Mouse (Mus musculus): ENCODE results near the gene Thyn1. TPM values are rescaled to one million over a fixed set of nuclear protein-coding genes. Genes with fewer than 3 reads are reported as not detected.
A peak's percentile ranks its signal among the peaks of the same experiment; 100 is the strongest.

Gene Thyn1
- 124 and 127 TPM in 2 replicates for polyA plus RNA-seq (2015; fragmentation: Nextera tagmentation; extraction: Ambion mirVana)

DNA sequence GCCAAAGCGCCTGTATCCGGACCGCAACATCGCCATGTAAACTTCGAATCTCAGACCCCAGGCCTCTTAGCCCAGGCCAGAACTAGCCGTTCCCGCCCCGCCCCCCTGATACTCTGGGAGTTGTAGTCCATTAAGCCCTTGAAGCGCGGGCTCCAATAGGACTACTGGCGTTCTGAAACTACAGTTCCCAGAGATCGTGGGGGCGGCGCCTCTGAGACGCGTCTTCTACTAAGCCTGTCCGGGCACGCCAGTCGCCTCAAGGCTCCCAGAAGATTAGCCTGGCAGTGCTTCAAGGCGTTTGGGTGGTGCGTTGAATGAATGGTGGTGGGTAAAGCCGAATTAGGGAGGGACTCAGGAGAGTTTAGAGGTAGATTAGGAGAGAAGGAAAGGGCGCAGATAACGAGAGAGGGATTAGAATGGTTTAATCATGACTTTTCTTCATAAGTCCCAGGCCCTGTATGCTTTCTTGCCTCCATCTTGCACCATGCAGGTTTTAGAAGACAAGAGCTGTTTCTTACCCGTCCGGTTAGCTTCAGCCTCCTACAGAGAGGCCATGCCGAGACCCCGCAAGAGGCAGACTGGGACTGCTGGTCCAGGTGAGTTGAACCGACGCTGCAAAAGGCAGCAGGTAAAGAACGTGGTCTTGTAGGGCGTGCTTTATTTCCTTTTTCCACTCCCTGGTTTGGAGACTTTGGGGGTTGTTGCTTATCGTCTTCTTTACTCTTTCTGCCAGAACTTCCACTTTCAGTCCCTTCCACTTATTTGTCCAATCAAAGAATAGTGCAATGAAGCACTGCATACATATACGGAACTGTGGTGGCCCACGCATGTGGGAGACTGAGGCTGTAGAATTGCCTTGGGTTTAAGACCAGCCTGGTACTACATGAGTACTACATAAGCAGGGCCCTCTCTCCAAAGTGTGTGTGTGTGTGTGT lies at the start of gene Thyn1, which contains the start of gene Acad8:
TSS of gene Thyn1 (plus strand) at position 250 of the 935 bp plus-strand sequence.
TSS of gene Acad8 (minus strand) at position 106 of the 935 bp plus-strand sequence.
- Histone ChIP-seq H3K4me3 (replicated peaks; ENCODE audit: low read length) (peak within 1 kb of the TSS; percentile 75), H3K36me3 (ENCODE audit: control insufficient read depth, insufficient read depth, low read length) (no peaks in the 10 kb centered on the region), H3K9ac (ENCODE audit: low read length) (peak within 1 kb of the TSS; percentile 92), H3K4me1 (ENCODE audit: control insufficient read depth, insufficient read depth, low read length) (peaks cover 14% of the 10 kb centered on the region), H3K27ac (ENCODE audit: low read length) (peak within 1 kb of the TSS; percentile 74), H3K9me3 (replicated peaks; ENCODE audit: control insufficient read depth, low read length) (no peaks in the 10 kb centered on the region), H3K27me3 (ENCODE audit: control insufficient read depth, insufficient read depth, low read length) (no peaks in the 10 kb centered on the region), H3K4me2 (ENCODE audit: low read depth, low read length) (peak within 1 kb of the TSS; percentile 80)
- ATAC-seq (ENCODE audit: insufficient read depth, low FRiP score): peak; percentile 99
- 1% methylated on average over 35 of the region's 35 CpGs for WGBS

DNA sequence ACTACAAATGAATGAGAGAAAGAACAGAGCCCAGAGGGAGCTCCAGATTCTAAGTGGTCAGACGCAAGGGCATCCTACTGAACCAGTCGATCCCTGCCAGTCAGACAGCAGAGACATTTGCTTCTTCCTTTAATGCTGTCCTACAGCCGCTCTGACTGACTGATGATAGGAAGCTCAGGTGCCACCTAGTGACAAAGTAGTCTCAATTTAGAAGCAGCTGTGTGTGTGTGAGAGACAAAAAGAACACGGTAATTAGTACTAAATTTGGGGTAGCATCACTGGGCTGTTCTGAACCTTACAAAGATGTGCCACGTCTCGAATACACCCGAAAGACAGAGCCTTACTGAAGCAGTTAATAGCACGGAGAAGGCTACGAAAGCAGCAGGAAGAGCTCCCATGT lies 21.8 kb upstream of the Thyn1 start:
- Histone ChIP-seq H3K4me2 (ENCODE audit: low read depth, low read length) (no peak overlapping the region), H3K4me3 (replicated peaks; ENCODE audit: low read length) (no peak overlapping the region), H3K9ac (ENCODE audit: low read length) (no peak overlapping the region), H3K27ac (ENCODE audit: low read length) (no peak overlapping the region), H3K36me3 (ENCODE audit: control insufficient read depth, insufficient read depth, low read length) (peaks cover 23% of the 10 kb centered on the region; the same call in 1 of the 2 replicates), H3K9me3 (replicated peaks; ENCODE audit: control insufficient read depth, low read length) (no peaks in the 10 kb centered on the region), H3K27me3 (ENCODE audit: control insufficient read depth, insufficient read depth, low read length) (no peaks in the 10 kb centered on the region), H3K4me1 (ENCODE audit: control insufficient read depth, insufficient read depth, low read length) (no peaks in the 10 kb centered on the region)
- ATAC-seq (ENCODE audit: insufficient read depth, low FRiP score): no peak
- WGBS: 90% methylated on average over 9 of the region's 9 CpGs

DNA sequence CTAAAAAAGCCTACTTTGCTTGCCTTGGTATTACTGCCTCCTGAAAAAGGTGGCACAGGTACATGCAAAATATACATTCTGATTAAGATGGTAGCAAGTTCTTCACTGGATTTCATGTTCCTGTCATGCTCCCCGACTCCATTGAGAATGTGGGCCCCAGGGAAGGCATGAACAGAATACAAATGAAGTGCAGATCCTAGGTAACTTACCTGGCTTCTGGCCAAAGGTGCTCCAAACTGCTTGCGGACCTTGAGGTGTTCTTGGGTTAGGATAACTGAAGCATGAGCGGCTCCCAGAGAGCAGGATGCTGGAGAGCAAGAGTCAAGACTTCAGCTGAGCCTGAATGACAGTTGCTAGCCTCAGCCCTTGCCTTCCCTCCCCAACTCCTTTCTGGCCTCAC lies 20.7 kb upstream of the Thyn1 start:
- Histone ChIP-seq H3K4me1 (ENCODE audit: control insufficient read depth, insufficient read depth, low read length) (no peaks in the 10 kb centered on the region), H3K4me2 (ENCODE audit: low read depth, low read length) (no peak overlapping the region), H3K9me3 (replicated peaks; ENCODE audit: control insufficient read depth, low read length) (no peaks in the 10 kb centered on the region), H3K9ac (ENCODE audit: low read length) (no peak overlapping the region), H3K27me3 (ENCODE audit: control insufficient read depth, insufficient read depth, low read length) (no peaks in the 10 kb centered on the region), H3K4me3 (replicated peaks; ENCODE audit: low read length) (no peak overlapping the region), H3K36me3 (ENCODE audit: control insufficient read depth, insufficient read depth, low read length) (peaks cover 19% of the 10 kb centered on the region; the same call in 1 of the 2 replicates), H3K27ac (ENCODE audit: low read length) (no peak overlapping the region)
- 91% methylated on average over 3 of the region's 3 CpGs for WGBS
- ATAC-seq (ENCODE audit: insufficient read depth, low FRiP score): no peak

DNA sequence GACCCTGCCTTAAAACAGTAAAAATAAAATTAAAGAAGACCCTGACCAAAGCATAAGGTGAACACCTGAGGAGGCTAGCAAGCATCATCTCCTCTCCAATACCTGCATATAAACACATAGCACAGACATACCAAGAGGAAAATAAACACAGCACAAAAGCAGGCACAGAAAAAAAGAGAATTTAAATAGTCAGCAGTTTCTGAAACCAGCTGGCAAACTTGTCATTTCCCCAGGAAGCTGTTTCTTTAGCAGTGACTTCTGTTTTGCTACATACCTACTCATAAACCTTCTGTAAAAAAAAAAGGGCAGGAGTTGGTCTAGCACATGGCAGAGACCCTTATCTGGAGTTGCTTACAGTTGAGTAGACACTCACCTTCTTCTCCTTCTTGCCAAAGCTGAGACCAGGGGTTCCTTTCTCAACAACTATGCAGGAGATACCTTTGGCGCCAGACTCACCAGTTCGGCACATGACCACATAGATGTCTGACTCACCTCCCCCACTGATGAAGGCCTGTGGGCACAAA lies 14.4 kb upstream of the Thyn1 start:
- H3K27me3 ChIP-seq (ENCODE audit: control insufficient read depth, insufficient read depth, low read length): no peaks in the 10 kb centered on the region
- peak; percentile 29; the same call in 1 of the 2 replicates for ATAC-seq (ENCODE audit: insufficient read depth, low FRiP score)
- H3K36me3 ChIP-seq (ENCODE audit: control insufficient read depth, insufficient read depth, low read length): peaks cover 20% of the 10 kb centered on the region
- H3K9me3 ChIP-seq (replicated peaks; ENCODE audit: control insufficient read depth, low read length): no peaks in the 10 kb centered on the region
- 0 out of 2 replicates have a peak overlapping the region, but pooled peaks have one; percentile 3 for H3K27ac ChIP-seq (ENCODE audit: low read length)
- WGBS: 85% methylated on average over 2 of the region's 2 CpGs
- H3K9ac ChIP-seq (ENCODE audit: low read length): no peak overlapping the region
- H3K4me1 ChIP-seq (ENCODE audit: control insufficient read depth, insufficient read depth, low read length): no peaks in the 10 kb centered on the region
- no peak overlapping the region for H3K4me2 ChIP-seq (ENCODE audit: low read depth, low read length)
- no peak overlapping the region for H3K4me3 ChIP-seq (replicated peaks; ENCODE audit: low read length)

DNA sequence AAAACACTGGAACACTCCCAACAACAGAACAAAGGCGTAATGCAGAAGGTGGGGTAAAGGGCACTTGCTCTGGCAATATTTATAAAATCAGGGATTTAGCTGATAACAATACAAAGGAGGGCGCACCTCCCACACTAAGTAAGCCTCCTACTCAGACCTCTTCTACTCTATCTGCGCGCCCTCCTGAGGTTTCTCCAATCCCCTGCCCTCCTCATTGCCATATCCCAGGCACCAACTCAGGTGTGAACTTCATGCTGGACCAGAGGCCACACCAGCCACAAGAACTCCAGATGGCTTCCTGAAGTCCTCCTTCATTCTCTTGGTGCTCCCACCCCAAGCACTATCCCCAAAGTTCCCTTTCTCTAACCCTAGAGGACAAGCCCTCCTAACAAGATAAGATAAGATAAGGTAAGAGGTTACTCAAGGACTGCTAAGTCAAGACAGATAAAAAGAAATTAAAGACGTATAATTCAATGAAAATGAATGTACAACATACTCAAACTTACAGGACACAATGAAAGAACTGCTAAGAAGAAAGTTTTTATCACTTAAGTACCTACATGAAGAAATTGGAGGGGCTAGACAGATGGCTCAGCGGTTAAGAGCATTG lies 13.7 kb upstream of the Thyn1 start:
- no peak overlapping the region for H3K4me2 ChIP-seq (ENCODE audit: low read depth, low read length)
- no peaks in the 10 kb centered on the region for H3K4me1 ChIP-seq (ENCODE audit: control insufficient read depth, insufficient read depth, low read length)
- peaks cover 23% of the 10 kb centered on the region for H3K36me3 ChIP-seq (ENCODE audit: control insufficient read depth, insufficient read depth, low read length)
- 81% methylated on average over 6 of the region's 6 CpGs for WGBS
- no peak overlapping the region for H3K4me3 ChIP-seq (replicated peaks; ENCODE audit: low read length)
- peak; percentile 87 for ATAC-seq (ENCODE audit: insufficient read depth, low FRiP score)
- no peaks in the 10 kb centered on the region for H3K27me3 ChIP-seq (ENCODE audit: control insufficient read depth, insufficient read depth, low read length)
- no peak overlapping the region for H3K27ac ChIP-seq (ENCODE audit: low read length)
- H3K9ac ChIP-seq (ENCODE audit: low read length): no peak overlapping the region
- H3K9me3 ChIP-seq (replicated peaks; ENCODE audit: control insufficient read depth, low read length): no peaks in the 10 kb centered on the region

DNA sequence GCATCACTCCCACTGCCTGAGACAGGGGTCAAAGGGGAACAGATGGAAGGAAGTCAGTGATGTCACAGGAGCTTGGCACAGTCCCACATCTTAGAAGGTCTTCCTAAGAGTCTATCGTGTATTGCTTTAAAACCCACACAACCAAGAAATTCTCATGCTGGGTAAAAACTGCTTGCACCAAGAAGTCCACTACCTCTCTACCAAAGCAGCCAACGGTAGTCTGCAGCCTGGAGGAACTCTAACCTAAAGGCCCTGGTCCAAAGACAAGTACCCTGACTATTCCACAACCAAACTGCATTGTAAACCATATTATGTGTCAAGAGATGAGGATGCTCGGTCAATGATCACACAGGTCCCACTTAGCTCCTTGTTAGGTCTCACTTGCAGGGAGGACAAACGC lies 9.3 kb upstream of the Thyn1 start:
- H3K4me1 ChIP-seq (ENCODE audit: control insufficient read depth, insufficient read depth, low read length): no peaks in the 10 kb centered on the region
- H3K9ac ChIP-seq (ENCODE audit: low read length): no peak overlapping the region
- 86% methylated on average over 4 of the region's 4 CpGs for WGBS
- H3K4me2 ChIP-seq (ENCODE audit: low read depth, low read length): no peak overlapping the region
- peaks cover 14% of the 10 kb centered on the region for H3K36me3 ChIP-seq (ENCODE audit: control insufficient read depth, insufficient read depth, low read length)
- no peaks in the 10 kb centered on the region for H3K27me3 ChIP-seq (ENCODE audit: control insufficient read depth, insufficient read depth, low read length)
- H3K27ac ChIP-seq (ENCODE audit: low read length): no peak overlapping the region
- H3K4me3 ChIP-seq (replicated peaks; ENCODE audit: low read length): no peak overlapping the region
- no peak for ATAC-seq (ENCODE audit: insufficient read depth, low FRiP score)
- H3K9me3 ChIP-seq (replicated peaks; ENCODE audit: control insufficient read depth, low read length): no peaks in the 10 kb centered on the region

DNA sequence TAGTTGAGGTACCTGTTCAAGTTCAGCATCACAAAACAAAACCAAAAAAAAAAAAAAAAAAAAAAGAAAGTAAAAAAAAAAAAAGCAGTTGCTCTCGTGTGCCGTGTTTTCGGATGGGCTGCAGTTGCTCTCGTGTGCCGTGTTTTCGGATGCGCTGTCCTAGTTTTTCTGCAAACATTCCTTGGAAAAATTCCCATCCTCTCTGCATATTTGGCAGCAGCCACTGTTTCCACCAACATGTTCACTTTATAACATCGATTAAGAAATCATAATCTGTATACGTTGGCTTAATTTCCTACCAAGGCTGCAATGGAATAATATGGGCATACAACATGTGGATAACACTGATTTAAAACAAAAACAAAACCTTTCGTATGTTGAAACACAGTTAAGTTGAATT lies 6.4 kb upstream of the Thyn1 start:
- H3K9me3 ChIP-seq (replicated peaks; ENCODE audit: control insufficient read depth, low read length): no peaks in the 10 kb centered on the region
- WGBS: 90% methylated on average over 10 of the region's 10 CpGs
- no peaks in the 10 kb centered on the region for H3K27me3 ChIP-seq (ENCODE audit: control insufficient read depth, insufficient read depth, low read length)
- ATAC-seq (ENCODE audit: insufficient read depth, low FRiP score): no peak
- H3K4me1 ChIP-seq (ENCODE audit: control insufficient read depth, insufficient read depth, low read length): peaks cover 3% of the 10 kb centered on the region; the same call in 1 of the 2 replicates
- H3K4me3 ChIP-seq (replicated peaks; ENCODE audit: low read length): no peak overlapping the region
- H3K36me3 ChIP-seq (ENCODE audit: control insufficient read depth, insufficient read depth, low read length): 0 out of 2 replicates have a peak, but pooled peaks cover 9% of the 10 kb centered on the region
- no peak overlapping the region for H3K4me2 ChIP-seq (ENCODE audit: low read depth, low read length)
- H3K27ac ChIP-seq (ENCODE audit: low read length): no peak overlapping the region
- H3K9ac ChIP-seq (ENCODE audit: low read length): no peak overlapping the region

DNA sequence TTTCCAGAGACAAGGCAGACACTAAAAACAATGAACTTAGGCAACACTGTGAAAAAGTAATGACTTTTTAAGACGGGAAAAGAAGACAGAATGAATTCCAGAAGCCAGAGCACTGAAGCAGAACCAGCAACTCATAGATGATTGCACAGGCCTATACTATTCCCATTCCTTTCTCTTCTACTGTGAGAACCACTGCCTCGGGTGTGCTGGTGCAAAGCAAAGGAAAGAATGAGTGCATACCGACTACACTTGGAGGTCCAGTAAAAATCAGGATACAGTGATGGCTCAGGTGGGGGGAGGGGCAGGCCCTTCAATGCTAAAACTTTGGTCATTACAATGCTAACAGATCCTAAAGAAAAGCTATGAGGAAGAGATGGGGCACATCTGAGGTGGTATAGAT lies 5.6 kb upstream of the Thyn1 start:
- no peak for ATAC-seq (ENCODE audit: insufficient read depth, low FRiP score)
- WGBS: 77% methylated on average over 3 of the region's 3 CpGs

DNA sequence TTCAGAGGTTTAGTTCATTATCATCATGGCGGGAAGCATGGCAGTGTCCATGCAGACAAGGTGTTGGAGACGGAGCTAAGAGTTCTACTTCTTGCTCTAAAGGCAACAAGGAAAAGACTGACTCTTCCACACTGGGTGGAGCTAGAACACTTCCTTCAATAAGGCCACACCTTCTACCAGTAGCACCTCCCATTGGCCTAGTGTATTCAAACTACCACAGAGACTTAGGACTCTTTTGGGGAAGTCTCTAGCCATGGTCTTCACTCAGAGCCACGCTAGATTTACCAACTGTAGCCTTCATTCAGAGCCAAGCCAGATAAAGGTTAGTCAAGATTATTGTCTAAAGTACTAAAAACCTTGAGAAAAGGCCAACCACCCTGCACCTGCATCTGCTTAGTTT lies 2.4 kb upstream of the Thyn1 start:
- Histone ChIP-seq H3K4me1 (ENCODE audit: control insufficient read depth, insufficient read depth, low read length) (peaks cover 14% of the 10 kb centered on the region), H3K4me2 (ENCODE audit: low read depth, low read length) (no peak overlapping the region), H3K9ac (ENCODE audit: low read length) (no peak overlapping the region), H3K36me3 (ENCODE audit: control insufficient read depth, insufficient read depth, low read length) (no peaks in the 10 kb centered on the region), H3K4me3 (replicated peaks; ENCODE audit: low read length) (no peak overlapping the region), H3K27ac (ENCODE audit: low read length) (no peak overlapping the region), H3K9me3 (replicated peaks; ENCODE audit: control insufficient read depth, low read length) (no peaks in the 10 kb centered on the region), H3K27me3 (ENCODE audit: control insufficient read depth, insufficient read depth, low read length) (no peaks in the 10 kb centered on the region)
- ATAC-seq (ENCODE audit: insufficient read depth, low FRiP score): no peak
- WGBS: 86% methylated on average over 3 of the region's 3 CpGs

More for the DNA sequence above, 5.6 kb upstream of the Thyn1 start:
- Histone ChIP-seq H3K27me3 (ENCODE audit: control insufficient read depth, insufficient read depth, low read length) (no peaks in the 10 kb centered on the region), H3K4me2 (ENCODE audit: low read depth, low read length) (no peak overlapping the region), H3K4me3 (replicated peaks; ENCODE audit: low read length) (no peak overlapping the region), H3K27ac (ENCODE audit: low read length) (no peak overlapping the region), H3K36me3 (ENCODE audit: control insufficient read depth, insufficient read depth, low read length) (0 out of 2 replicates have a peak, but pooled peaks cover 9% of the 10 kb centered on the region), H3K9ac (ENCODE audit: low read length) (no peak overlapping the region), H3K9me3 (replicated peaks; ENCODE audit: control insufficient read depth, low read length) (no peaks in the 10 kb centered on the region), H3K4me1 (ENCODE audit: control insufficient read depth, insufficient read depth, low read length) (peaks cover 6% of the 10 kb centered on the region; the same call in 1 of the 2 replicates)
